Mouse (Mus musculus) Muller cell, postnatal 12 days (primary cell): ENCODE data around the gene Tekt5.

Experiments
- DNase-seq: peaks from one replicate; pipeline ENCODE4 v3.0.0-alpha.2; 2015; ENCODE audit errors: inconsistent ontology term

Tekt5 gene

DNA sequence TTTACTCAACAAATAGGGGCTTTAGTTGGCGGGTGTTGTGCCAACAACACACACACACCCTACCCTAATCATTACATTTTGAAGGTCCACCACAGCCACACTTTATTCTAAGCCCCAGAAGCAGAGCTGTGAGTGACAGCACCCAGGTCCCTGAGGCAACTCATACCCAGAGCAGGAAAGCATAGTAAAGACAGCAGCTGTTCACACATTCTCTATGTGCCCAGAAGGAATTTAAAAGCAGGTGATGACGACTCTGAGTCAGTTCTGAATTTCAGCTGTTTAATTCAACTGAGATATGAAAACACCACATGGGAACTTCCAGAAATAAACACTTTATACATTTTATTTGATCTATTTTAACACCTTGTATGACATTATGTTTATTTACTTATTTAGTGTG is 15.8 kb downstream of the Tekt5 start:
- DNase-seq, result no peak

- DNase-seq, result no peak
Observed at GRCm38 (mm10) chr16:10377286-10377685, 18.0 kb downstream of the Tekt5 start.

- peak; percentile 78 for DNase-seq
Observed at GRCm38 (mm10) chr16:10374254-10375011, 20.9 kb downstream of the Tekt5 start.

DNA sequence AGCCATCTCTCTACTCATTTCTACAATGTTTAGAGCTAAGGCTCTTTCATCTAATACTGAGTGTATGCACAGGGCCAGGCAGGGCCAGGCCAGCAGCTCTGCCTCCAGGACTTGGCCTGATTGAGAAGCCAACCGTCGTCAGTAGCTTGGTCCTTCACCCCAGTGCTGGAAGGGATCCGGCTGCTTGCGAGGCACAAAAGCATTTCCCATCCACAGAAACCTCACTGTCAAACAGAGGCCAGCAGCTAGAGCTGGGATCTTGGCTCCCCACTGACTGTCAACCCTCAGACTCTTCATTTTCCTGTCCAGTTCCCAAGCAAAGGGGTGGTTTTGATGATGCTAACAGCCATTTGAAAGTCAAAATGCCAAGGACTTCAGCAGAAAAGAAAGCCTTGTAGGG is 22.9 kb downstream of the Tekt5 start:
- no peak for DNase-seq

GRCm38 (mm10) chr16:10369996-10370395 is 25.3 kb downstream of the Tekt5 start:
- DNase-seq, result no peak

DNA sequence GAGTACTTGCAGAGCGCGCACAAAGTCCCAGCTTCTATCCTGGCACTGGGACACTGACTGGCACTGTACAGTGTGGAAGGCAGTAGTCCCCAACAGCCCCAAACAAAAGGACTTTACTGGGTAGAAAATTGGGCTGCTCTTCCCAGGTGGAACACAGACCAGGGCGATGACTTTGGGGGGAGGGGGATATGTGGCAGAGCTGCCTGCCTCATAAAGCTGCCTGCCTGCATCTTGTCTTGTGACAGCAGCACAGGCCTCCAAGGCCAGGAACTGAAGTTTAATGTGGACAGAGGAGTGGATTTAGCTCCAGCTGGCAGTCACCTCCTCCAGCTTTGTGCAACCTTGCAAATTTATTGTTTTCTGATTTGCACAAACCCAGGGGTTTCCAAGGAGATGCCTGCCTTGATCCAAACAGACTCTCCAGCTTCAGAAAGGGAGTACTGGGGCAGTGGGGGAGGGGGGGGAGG is 25.8 kb downstream of the Tekt5 start:
- DNase-seq, result no peak

DNA sequence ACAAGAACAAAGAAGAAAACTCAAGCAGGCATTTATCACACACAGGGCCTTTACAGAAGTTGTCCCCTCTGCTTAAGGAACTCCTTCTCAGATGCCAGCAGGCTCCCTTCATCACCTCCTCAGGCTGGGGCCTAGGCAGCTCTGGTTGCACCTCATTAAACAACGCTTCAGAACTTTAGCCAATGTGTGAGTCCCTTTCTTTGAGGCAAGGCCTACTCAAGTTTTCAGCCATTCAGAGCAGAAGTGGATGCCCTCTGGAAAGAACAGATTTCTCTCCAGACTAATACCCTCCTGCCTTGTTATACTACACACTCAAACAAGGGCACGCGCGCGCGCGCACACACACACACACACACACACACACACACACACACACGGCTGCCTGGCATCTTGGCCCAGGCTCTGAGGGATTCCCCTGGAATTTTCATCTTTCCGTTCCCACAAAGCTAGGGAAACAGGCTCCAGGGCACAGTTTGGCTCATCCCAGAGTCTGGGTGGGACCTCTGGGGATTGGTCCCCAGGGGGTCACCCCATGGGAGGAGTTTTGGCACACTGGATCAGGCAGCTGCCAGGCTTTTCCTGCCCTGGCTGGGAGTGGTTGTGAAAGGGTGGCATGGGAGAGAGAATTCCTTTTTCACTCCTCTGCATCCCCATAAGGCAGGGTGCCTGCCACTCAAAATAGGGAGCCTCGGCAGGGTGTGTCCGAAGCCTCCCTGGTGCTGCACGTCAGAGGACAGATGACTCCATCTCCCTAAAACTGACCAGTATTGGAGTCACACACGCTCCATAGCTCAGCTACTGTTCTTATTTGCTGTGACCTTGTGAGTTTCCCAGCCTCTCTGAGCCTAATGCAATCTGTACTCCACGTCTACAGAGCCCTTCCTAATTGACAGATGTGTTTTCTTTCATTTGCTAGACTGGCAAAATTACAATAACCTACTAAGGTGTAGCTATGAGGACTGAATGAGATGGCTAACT is 28.8 kb downstream of the Tekt5 start:
- DNase-seq, result peak; percentile 93

DNA sequence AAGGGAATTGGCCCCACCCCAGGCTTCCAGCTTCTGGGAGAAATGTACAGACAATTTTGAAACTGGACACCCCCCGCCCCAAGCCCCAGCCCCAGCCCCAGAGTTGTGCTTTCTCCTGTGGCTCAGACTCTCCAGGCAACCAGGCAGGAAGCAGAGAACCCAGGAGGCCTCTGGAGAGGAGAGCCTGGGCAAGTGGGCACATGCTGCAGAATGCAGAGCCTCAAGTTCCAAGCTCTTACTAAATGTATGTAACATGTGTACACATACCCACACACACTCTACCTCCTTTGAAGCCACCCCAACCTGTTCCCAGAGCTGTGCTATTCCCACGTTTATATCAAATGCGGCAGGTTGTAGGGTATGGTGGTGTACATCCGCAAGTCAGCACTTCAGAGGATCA is 29.5 kb downstream of the Tekt5 start:
- no peak for DNase-seq

DNA sequence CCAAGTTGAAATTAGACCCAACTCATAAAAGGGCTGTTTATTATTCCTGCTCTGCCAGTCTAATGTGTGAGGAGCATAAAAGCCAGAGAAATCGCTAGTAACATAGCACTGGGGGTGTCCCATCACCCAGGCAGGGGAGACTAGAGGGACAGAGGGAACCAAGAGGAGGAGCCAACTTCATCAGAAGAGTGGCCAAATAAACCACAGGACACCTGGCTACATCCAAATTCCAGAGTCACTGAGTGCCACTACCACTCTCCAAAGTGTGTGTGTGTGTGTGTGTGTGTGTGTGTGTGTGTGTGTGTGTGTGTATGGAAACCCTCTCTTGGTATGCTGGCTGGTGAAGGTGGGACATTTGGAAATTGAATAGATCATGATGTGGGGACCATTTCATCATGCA is 32.2 kb downstream of the Tekt5 start:
- DNase-seq, result no peak

DNA sequence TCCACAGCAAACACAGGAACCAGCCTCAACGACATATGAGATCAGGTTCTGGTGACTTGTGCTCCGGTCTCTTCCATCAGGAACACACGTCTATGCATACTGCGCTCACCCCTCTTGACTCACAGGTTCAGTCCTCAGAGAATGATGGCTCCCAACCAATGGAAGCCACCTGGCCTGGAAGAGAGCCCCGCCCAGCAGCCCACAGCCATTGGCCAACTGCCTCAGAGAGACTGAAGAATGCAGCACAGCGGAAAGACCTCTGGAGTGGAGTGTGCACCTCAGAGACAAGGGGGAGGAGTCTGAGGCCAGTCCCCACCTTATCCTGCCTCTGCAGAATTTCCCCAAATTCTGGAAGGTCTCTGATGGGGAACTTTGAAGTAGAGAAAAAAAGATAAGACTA is 36.0 kb downstream of the Tekt5 start:
- no peak for DNase-seq

DNA sequence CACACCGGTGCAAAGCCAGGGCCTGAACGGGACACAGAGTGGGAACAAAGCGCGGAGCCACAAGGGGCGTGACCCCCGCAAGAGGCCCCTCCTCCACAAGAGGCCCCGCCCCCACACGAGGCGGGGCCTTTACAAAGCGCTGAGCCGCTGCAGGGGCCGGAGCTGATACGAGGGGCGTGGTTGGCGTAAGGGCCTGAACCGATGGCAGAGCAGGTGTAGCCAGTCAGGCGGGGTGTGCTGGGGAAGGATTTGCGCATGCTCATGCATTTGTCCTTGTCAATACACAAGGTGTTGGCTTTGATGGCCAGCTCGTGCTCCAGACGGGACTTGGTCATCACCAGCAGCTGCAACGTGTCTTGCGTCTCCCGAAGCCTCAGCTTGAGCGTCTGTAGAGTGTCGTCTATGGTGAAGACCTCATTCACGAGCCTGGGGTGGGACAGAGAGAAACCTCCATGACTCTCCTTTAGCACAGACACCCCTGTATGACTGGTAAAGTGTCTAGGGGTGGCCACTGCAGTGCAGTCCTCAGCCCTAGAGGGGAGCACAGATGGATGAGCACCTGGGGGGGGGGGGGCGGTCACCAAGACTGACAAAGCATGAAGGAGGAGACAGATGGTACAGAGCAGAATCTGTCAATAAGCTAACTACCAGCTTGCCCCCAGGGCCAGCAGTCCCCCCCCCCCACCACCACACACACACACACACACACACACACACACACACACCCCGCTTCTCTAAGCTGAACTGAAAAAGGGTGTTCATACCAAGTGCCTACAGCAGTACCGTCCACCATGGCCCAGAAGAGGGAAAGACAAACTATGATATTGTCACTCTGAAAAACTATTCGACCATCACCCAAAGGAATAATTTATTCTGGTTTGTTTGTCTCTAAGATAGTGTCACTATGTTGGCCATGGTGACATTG is 37.0 kb downstream of the Tekt5 start:
- DNase-seq, result no peak

DNA sequence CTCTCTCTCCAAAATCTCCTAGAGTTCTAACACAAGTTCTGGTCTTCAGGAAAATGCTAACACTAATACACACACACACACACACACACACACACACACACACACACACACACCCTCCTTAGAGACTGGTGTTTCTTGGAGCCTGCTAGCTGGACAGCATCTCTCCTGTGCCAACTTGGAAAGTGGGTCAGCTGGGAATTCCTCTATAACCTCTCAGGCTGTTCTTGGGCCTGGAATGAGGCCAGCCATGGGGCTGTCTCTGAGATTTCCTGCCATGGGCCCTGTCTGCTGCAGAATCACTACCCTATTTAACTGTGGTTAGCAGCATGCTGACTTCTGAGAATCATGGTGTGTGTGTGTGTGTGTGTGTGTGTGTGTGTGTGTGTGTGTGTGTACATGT is 40.3 kb downstream of the Tekt5 start:
- peak; percentile 81 for DNase-seq

- no peak for DNase-seq
Observed at GRCm38 (mm10) chr16:10351050-10351636, 44.1 kb downstream of the Tekt5 start.

- no peak for DNase-seq
Observed at GRCm38 (mm10) chr16:10349876-10350275, 45.4 kb downstream of the Tekt5 start.

DNA sequence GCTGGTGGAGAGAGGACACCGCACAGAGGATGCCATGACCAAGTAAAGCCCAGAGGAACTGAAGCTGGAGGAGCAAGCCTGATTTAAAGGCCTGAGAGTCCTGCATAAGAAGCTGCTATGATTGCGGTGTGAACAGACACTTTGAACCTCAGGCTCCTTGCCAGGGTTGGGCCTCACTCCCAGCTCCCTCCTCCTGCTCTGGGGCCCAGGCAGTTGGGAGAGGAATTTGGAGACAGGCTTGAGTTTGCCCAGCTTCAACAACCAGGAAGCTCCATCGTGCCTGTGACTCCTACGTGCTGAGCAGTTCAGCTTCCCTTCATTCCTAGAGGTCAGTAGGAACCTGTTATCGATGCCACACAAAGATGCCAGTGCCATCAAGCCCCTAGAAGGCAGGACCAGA is 45.9 kb downstream of the Tekt5 start:
- DNase-seq, result peak; percentile 48

- DNase-seq, result no peak
Observed at GRCm38 (mm10) chr16:10347551-10347950, 47.7 kb downstream of the Tekt5 start.

GRCm38 (mm10) chr16:10341110-10341509 is 54.2 kb downstream of the Tekt5 start:
- DNase-seq, result no peak

DNA sequence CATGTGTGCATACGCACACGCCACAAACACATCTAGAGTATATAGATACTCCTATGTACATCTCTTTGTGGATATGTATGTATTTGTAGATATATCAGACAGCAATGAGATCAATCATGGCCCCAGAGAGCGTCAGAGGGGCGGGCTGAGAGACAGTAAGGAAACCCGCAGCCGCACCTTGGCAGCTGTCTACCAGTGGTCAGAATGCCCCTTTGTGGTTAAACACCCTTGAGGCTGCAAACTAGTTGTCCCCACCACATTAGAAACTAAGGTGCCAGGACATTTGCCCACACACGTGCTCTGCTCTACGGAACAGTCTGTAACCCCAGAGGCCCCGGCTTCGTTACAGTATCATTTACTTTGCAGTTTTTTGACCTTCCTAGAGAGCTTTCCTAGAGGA is 55.4 kb downstream of the Tekt5 start:
- no peak for DNase-seq

DNA sequence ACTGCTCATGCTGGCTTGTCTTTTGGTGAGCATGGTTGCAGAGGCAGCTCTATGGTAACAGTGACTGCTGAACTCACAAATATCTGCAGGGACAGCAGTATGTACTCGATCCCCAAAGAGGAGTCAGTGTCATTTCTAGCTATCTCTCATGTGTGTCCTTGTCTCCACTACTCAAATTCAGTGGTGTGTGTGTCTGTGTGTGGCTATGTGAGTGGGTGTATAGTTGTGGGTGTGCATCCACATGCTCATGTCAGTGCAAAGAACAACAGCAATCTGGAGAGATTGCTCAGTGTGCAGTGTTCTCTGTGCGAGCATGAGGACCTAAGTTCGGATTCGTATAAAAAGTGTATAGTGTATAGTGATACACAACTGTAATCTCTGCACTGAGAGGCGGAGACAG is 56.7 kb downstream of the Tekt5 start:
- DNase-seq, result no peak

DNA sequence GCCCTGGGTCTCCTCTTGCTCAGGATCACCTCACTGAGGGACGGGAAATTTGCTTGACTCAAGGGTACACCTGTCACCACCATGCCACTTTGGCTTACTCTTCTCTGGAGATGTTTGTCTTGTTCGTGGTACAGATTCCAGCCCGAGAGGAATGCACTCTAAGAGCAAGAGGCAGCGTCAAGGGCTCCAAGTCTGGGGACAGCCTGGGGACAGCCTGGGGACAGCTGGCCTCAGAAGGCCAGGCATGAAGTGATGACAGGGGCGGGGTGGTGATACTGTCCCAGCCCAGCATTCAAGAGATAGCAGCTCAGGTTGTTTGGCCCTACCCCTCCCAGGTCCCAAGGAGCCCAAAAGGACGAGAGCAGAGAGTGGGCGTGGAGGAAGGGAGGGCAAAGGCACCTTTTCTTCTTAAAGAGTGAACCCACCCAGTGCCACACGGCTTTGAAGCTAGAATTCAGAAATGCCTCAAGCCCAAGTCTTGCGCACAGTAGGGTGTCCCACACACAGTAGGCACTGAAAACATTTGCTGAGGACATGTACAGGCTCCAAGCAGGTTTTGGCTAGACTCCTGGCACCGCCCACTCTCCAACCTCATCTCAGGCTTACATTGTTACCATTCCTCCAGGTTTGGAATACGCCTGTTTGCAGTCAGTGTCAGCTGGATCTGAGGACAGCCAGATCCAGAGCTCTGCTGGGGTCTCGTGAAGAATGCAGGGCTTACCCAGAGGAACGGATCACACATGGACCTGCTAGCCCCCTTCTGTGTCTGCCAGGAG is 57.7 kb downstream of the Tekt5 start:
- no peak for DNase-seq
